Mouse (Mus musculus) liver, adult 2 months (tissue): Measurements from ENCODE around the gene Sp8. TPM values are rescaled to one million over a fixed set of nuclear protein-coding genes. Genes with fewer than 3 reads are reported as not detected.

Experiments used
- DNase-seq: peaks from one replicate; pipeline ENCODE4 v3.0.0-alpha.2; 2011; ENCODE audit warnings: low read depth, low spot score; ENCODE audit errors: extremely low read depth
- H3K27ac ChIP-seq: fragments of 200-500 bp; replicated peaks from 2 replicates; pipeline ENCODE4 v1.5.1; 2012; ENCODE audit warnings: low read depth, mild to moderate bottlenecking, control low read depth, inconsistent platforms, low read length; ENCODE audit not compliant: insufficient read depth
- H3K27me3 ChIP-seq: fragments of 200-500 bp; 2 replicates; pipeline ENCODE4 v1.6.1; 2012; ENCODE audit warnings: mild to moderate bottlenecking, moderate library complexity, low read length, inconsistent platforms; ENCODE audit not compliant: control insufficient read depth, insufficient read depth
- H3K36me3 ChIP-seq: fragments of 200-500 bp; 2 replicates; pipeline ENCODE4 v1.6.1; 2012; ENCODE audit warnings: low read length, inconsistent platforms; ENCODE audit not compliant: control insufficient read depth, insufficient read depth
- H3K4me1 ChIP-seq: fragments of 200-500 bp; 2 replicates; pipeline ENCODE4 v1.6.1; 2011; ENCODE audit warnings: low read length; ENCODE audit not compliant: control insufficient read depth, insufficient read depth
- H3K4me3 ChIP-seq: fragments of 200-500 bp; 2 replicates; pipeline ENCODE4 v1.5.1; 2011; ENCODE audit warnings: low read depth, mild to moderate bottlenecking, control low read depth, low read length, moderate library complexity; ENCODE audit not compliant: insufficient read depth
- H3K79me2 ChIP-seq: fragments of 200-500 bp; 2 replicates; pipeline ENCODE4 v1.6.1; 2012; ENCODE audit warnings: inconsistent platforms, mild to moderate bottlenecking, low read length, moderate library complexity; ENCODE audit not compliant: control insufficient read depth, insufficient read depth
- H3K9ac ChIP-seq: fragments of 200-500 bp; 2 replicates; pipeline ENCODE4 v1.6.1; 2012; ENCODE audit warnings: low read depth, mild to moderate bottlenecking, control low read depth, inconsistent platforms, low read length
- CTCF ChIP-seq: fragments of 200-500 bp; IDR thresholded peaks from 2 replicates; pipeline ENCODE4 v1.5.1; 2011; ENCODE audit warnings: low read depth, low read length, control low read depth
- POLR2A ChIP-seq: fragments of 200-500 bp; IDR thresholded peaks from 2 replicates; pipeline ENCODE4 v1.6.1; 2011; ENCODE audit warnings: low read length, control low read depth; ENCODE audit not compliant: insufficient read depth; ENCODE audit errors: extremely low read depth
- WGBS: fragments of 180-500 bp; shearing (Covaris S2); methylation state at CpG from one replicate; pipeline ENCODE4 v1.1.7; 2018; 5-methylcytosine and 5-hydroxymethylcytosine counted together
- polyA plus RNA-seq: library from polyadenylated mRNA; depleted of rRNA; stranded (reverse); fragments of >200 nt; gene quantifications from 2 replicates; pipeline ENCODE4 v1.2.3, GENCODE M21; 2012
- total RNA-seq: library from RNA; depleted of rRNA; stranded (reverse); fragments of >200 nt; gene quantifications from 2 replicates; pipeline ENCODE4 v1.2.3, GENCODE M21; 2014

The Sp8 gene
- total and polyA plus RNA-seq, 2 experiments, result not detected

GRCm38 (mm10) chr12:118837361-118837760 is 8.8 kb upstream of the Sp8 start:
- Histone ChIP-seq H3K9ac (no peak overlapping the region), H3K4me1 (0 out of 2 replicates have a peak, but pooled peaks cover 3% of the 10 kb centered on the region), H3K4me3 (no peak overlapping the region), H3K79me2 (no peaks in the 10 kb centered on the region), H3K27ac (no peak overlapping the region), H3K27me3 (peaks cover 31% of the 10 kb centered on the region), H3K36me3 (no peaks in the 10 kb centered on the region)
- no peak for DNase-seq
- 7% methylated on average over 11 of the region's 11 CpGs for WGBS
- TF ChIP-seq POLR2A (no peak), CTCF (no peak)

- Histone ChIP-seq H3K27me3 (peaks cover 40% of the 10 kb centered on the region), H3K4me3 (no peak overlapping the region), H3K4me1 (0 out of 2 replicates have a peak, but pooled peaks cover 3% of the 10 kb centered on the region), H3K27ac (no peak overlapping the region), H3K79me2 (no peaks in the 10 kb centered on the region), H3K9ac (no peak overlapping the region), H3K36me3 (no peaks in the 10 kb centered on the region)
- 8% methylated on average over 2 of the region's 2 CpGs for WGBS
- DNase-seq, result no peak
- TF ChIP-seq CTCF, result no peak
- no peak for TF ChIP-seq POLR2A
Measured at GRCm38 (mm10) chr12:118838260-118838659, 7.9 kb upstream of the Sp8 start.

- H3K4me3 ChIP-seq, result no peak overlapping the region
- H3K4me1 ChIP-seq, result 0 out of 2 replicates have a peak, but pooled peaks cover 3% of the 10 kb centered on the region
- H3K27ac ChIP-seq, result no peak overlapping the region
- no peak for DNase-seq
- WGBS, result 12% methylated on average over 5 of the region's 5 CpGs
- TF ChIP-seq POLR2A, result no peak
- no peak for TF ChIP-seq CTCF
- H3K36me3 ChIP-seq, result no peaks in the 10 kb centered on the region
- no peaks in the 10 kb centered on the region for H3K79me2 ChIP-seq
- no peak overlapping the region for H3K9ac ChIP-seq
- peaks cover 40% of the 10 kb centered on the region for H3K27me3 ChIP-seq
Measured at GRCm38 (mm10) chr12:118839398-118839797, 6.7 kb upstream of the Sp8 start.

GRCm38 (mm10) chr12:118840301-118840700 is 5.8 kb upstream of the Sp8 start:
- H3K27me3 ChIP-seq, result peaks cover 40% of the 10 kb centered on the region
- WGBS, result 5% methylated on average over 15 of the region's 15 CpGs
- no peaks in the 10 kb centered on the region for H3K79me2 ChIP-seq
- no peak overlapping the region for H3K27ac ChIP-seq
- no peak overlapping the region for H3K4me3 ChIP-seq
- no peak for TF ChIP-seq CTCF
- TF ChIP-seq POLR2A, result no peak
- no peak for DNase-seq
- H3K36me3 ChIP-seq, result no peaks in the 10 kb centered on the region
- 0 out of 2 replicates have a peak, but pooled peaks cover 3% of the 10 kb centered on the region for H3K4me1 ChIP-seq
- no peak overlapping the region for H3K9ac ChIP-seq

GRCm38 (mm10) chr12:118840861-118841260 is 5.3 kb upstream of the Sp8 start:
- TF ChIP-seq POLR2A (no peak), CTCF (no peak)
- Histone ChIP-seq H3K9ac (no peak overlapping the region), H3K27ac (no peak overlapping the region), H3K4me3 (no peak overlapping the region), H3K27me3 (peaks cover 38% of the 10 kb centered on the region), H3K36me3 (no peaks in the 10 kb centered on the region), H3K79me2 (no peaks in the 10 kb centered on the region), H3K4me1 (0 out of 2 replicates have a peak, but pooled peaks cover 3% of the 10 kb centered on the region)
- no peak for DNase-seq
- WGBS, result 13% methylated on average over 12 of the region's 12 CpGs

- no peak for DNase-seq
- H3K27ac ChIP-seq, result no peak overlapping the region
- H3K9ac ChIP-seq, result no peak overlapping the region
- no peak overlapping the region for H3K4me3 ChIP-seq
- H3K79me2 ChIP-seq, result no peaks in the 10 kb centered on the region
- 8% methylated on average over 5 of the region's 5 CpGs for WGBS
- 0 out of 2 replicates have a peak, but pooled peaks cover 3% of the 10 kb centered on the region for H3K4me1 ChIP-seq
- H3K27me3 ChIP-seq, result peaks cover 32% of the 10 kb centered on the region
- no peak for TF ChIP-seq POLR2A
- no peak for TF ChIP-seq CTCF
- H3K36me3 ChIP-seq, result no peaks in the 10 kb centered on the region
Measured at GRCm38 (mm10) chr12:118841381-118841922, 4.7 kb upstream of the Sp8 start.
